Mouse (Mus musculus): ENCODE results near the gene Eif4e3. TPM values are rescaled to one million over a fixed set of nuclear protein-coding genes. Genes with fewer than 3 reads are reported as not detected.

Gene Eif4e3
- total RNA-seq, 4 experiments from 2014 or later, result 40.1 to 57.0 (median 48.9) TPM

DNA sequence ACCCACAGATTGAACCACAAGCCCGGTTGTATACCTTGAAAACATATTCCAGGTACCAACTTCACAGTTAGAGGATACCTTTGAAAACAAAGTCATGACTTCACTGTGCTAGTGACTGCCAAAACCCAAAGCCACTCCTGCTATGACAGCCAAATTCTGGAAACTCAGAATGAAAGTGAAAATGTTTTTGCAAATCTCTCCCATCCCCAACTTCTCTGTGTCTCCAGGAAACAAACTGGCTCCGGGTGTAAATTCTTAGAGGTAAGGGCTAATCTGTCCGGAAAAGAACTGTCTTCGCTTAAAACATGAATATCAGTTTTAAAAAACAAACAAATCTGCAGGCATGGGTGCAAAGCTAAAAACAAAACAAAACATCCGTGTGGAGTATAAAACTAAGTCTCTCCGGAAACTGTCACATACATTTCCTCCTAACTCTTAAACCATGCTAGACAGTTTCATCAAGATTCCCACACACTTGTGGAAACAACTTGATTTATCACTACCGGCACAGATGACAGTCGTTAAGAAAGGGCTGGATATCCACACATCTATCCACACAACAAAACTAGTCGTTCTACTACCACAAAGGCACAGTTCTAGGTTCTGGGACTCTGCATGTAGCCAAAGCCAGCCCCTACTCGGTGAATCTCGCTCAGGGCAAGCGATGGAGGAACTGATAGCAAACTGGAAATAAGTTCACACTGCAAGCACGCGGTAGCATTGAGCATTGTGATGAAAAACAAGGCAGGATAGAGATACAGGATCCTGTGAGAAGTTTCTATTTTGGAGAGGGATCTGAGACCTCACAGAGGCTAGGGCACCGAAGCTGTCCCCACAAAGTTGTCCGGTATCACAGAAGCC lies 884 bp downstream of the Eif4e3 start:
- peak; percentile 44 for DNase-seq (ENCODE audit: low spot score)

GRCm38 (mm10) chr6:99663232-99663631 lies 3.3 kb downstream of the Eif4e3 start:
- no peak for DNase-seq (ENCODE audit: low spot score)

DNA sequence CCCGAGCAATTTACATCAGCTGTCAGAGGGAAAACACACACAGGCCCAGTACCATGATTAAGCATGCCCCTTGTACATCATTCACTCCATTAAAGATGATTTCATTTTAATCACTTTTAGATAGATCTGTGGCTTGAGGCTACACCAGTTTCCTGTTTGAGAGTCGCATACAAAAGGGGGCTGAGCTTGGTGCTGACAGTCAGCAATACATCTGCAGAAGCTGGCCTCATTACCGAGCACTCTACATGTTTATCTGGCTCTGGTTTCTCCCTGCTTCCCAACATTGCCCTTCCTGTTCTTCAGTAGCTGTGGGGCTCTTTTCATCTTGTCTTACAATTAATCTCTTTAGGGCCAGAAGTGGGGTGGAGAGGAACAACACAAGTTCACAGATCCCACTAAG lies 6.1 kb downstream of the Eif4e3 start:
- DNase-seq (ENCODE audit: low spot score), result no peak

- DNase-seq (ENCODE audit: low spot score), result no peak
Measured at GRCm38 (mm10) chr6:99658586-99658985, 8.0 kb downstream of the Eif4e3 start.

DNA sequence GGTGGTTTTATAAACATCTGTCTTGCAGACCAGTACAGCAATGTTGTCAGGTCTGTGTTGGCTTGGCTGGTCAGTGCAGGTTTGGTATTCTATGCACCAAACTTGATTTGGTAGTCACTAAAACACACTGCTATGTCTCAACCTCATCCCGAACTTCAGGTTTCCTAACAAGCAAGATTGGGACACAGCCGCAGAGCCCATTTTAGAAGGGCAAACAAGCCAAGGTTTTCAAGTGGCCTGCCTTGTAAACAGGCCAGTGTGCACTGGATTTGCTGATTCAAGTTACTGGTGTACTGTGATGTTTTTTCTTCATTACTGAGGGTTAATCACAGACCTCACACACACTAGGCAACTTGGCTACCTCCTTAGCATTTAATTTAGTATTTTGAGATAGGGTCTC lies 10.5 kb downstream of the Eif4e3 start:
- DNase-seq (ENCODE audit: low spot score), result no peak

DNA sequence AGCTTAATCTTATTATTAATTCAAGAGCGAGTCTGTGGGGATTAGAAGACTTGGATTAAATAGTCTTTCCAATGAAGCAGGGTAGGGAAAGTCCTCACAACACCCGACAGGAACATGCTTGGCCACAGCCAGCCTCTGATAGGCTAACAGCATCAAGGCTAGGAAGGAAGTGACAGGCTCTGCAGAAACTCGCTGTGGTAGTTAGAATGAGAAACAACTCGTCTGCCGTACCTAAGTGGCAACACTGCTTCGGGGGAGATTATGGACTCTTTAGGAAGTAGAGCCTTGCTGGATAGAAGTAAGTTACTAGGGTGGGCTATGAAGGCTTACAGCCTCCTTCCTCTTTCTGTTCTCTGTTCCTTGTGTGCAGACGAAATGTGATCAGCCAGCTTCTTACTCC lies 11.1 kb downstream of the Eif4e3 start:
- no peak for DNase-seq (ENCODE audit: low spot score)

- no peak for DNase-seq (ENCODE audit: low spot score)
Measured at GRCm38 (mm10) chr6:99654343-99654742, 12.2 kb downstream of the Eif4e3 start.

DNA sequence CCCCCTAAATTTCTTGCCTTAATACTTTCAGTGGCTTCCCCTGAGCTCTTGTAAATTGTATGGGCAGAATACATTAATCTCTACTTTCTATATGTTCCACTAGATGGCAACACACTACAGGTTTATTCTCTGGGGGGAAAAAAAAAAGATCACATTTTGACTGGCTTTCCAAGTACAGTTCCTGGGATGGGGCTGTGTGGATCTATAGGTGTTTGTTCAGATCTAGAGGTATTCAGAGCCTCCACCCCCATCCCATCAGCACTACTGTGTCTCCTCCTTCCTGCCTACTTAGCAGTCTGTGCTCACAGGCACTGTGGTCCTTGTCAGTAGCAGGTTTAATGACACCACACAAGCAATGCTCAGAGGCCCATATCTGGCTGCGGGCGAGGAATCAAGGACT lies 14.2 kb downstream of the Eif4e3 start:
- no peak for DNase-seq (ENCODE audit: low spot score)

DNA sequence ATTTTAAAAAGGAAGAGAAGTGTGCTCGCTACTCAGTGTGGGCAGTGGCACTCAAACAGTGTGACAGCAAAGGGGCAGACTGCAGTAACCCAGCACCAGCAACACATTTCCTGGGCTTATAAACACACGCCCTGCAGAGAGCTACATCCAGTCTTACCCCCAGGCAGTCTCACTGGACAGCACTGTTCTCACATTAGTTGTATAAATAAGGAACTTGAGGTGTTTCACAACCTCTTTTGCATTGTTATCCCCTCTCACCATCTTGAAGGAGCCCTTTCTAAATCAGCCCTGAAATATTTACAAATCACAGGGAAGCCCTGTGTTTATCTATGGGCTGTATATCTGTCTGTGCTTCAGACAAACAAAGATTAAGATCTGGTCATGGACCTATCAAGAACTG lies 17.3 kb downstream of the Eif4e3 start:
- no peak for DNase-seq (ENCODE audit: low spot score)

DNA sequence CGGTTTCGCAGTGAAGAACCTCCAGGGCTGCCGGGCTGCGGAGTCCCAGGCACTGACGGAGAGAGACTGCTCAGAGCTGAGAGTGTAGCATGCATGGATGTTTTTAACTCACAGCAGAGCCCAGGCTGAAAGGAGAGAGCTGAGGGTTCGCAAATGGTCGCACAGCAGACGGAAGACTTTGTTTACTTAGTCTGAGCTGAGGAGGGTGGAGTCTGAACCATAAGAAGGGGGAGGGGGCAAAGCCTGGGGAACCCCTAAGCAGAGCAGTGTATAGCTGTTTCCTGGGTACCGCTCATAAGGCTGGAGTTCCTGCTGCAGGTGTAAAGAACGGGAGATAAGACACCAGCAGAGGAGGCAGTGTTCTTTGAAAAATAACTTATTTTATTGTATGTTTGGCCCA lies 20.2 kb downstream of the Eif4e3 start:
- no peak for DNase-seq (ENCODE audit: low spot score)

GRCm38 (mm10) chr6:99644876-99645275 lies 21.7 kb downstream of the Eif4e3 start:
- no peak for DNase-seq (ENCODE audit: low spot score)

GRCm38 (mm10) chr6:99644386-99644785 lies 22.2 kb downstream of the Eif4e3 start:
- DNase-seq (ENCODE audit: low spot score), result no peak

GRCm38 (mm10) chr6:99643439-99644199 lies 23.0 kb downstream of the Eif4e3 start:
- peak; percentile 67 for DNase-seq (ENCODE audit: low spot score)

DNA sequence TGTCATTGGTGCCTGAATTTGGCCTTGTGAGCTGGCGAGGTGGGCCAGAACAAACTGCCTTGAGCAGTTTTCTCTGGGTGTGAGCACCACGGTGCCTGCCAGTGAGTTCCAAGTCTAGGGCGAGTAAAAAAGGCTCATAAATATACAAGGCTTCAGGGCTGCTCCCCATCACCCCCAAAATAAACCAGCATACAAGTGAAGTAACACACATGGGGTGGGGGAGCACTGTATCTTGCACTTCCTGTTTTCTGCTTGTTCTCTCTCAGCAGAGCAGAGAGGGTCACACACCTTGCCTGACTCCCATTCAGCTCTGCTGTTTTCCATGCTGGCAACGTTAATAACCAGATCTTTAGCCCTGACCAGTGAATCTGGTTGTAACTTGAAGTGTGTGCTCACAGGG lies 29.1 kb downstream of the Eif4e3 start:
- no peak for DNase-seq (ENCODE audit: low spot score)

GRCm38 (mm10) chr6:99636801-99637200 lies 29.8 kb downstream of the Eif4e3 start:
- DNase-seq (ENCODE audit: low spot score), result no peak

GRCm38 (mm10) chr6:99636121-99636520 lies 30.4 kb downstream of the Eif4e3 start:
- DNase-seq (ENCODE audit: low spot score), result no peak

DNA sequence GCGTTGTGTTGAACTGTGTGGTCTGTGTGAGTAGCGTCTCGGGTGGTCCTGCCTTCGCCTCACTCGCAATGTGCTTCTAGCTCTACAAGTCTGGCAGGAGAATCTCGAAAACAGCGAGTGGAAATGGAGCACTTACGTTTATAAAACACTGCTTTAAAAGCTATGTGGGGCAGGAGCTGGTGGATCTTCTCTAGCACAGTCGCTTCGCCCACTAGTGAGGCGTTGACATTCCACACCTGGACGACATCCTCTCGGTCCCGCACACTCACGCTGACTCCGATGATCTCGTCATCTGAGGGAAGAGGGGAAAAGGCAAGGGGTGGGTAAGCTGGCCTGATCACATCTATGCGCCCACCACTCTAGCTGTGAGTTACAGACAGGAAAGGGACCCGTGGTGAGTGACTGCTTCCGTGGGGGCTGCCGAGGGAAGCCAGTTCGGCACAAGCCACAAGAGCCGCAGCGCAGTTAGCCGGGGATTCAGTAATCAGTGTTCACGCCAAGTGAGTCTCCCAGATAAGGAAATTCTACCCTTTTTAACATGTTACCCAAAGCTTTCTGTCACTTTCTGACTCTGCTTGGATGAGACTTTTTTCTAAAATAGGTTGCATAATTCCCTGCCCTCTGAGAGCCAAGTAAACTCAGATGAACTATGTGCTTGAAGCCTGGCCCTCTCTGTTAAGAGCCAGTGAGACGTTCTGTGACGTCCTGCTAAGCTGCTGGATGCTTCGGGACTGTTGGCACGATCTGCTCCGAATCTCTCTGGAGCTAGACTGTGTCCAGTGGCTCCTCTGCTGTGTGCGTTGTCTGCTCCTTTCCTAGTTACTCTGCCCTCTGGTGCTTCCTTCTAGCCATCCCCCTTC lies 34.2 kb downstream of the Eif4e3 start:
- no peak for DNase-seq (ENCODE audit: low spot score)

DNA sequence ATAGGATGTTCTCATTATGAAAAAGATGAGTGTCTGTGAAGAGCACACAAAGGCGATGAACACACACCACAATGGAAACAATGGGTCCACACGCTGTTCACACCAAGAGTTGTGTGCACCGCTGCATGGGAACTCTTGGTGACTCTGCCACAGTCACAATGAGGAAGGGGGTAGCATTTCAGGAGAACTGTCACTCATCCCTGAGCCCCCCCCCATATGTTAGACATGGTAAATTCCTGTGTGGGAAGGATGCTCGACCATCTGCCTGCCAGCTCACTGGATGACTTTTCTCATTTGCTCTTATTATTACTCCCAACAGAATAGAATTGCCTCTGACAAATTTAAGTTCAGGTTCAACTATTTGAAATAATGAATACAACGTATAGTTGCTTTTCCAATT lies 34.9 kb downstream of the Eif4e3 start:
- DNase-seq (ENCODE audit: low spot score), result no peak

- DNase-seq (ENCODE audit: low spot score), result no peak
Measured at GRCm38 (mm10) chr6:99629726-99630458, 36.7 kb downstream of the Eif4e3 start.

DNA sequence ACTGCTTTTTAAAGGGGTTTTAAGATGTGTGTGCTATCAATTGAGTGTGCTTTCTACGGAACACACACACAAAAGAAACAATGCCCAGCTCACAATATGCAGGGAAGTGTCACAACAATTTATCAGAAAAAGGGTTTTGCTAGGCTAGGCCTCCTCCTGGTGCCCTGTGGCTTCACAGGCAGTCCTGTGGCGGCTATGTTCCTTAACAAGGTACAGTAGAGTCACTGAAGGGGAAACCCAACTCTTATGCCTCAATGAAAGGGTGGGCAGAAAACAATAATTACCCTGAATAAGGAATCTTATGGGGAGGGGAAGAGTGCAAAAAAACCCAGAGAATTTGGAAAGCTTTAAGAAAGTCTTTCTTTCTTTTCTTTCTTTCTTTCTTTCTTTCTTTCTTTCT lies 40.2 kb downstream of the Eif4e3 start:
- no peak for DNase-seq (ENCODE audit: low spot score)

GRCm38 (mm10) chr6:99625803-99626202 lies 40.8 kb downstream of the Eif4e3 start:
- no peak for DNase-seq (ENCODE audit: low spot score)
